Mouse (Mus musculus): ENCODE results near the gene Sod2. TPM values are rescaled to one million over a fixed set of nuclear protein-coding genes. Genes with fewer than 3 reads are reported as not detected.
"Not testable (repeated sequence)": the region's sequence is repeated elsewhere in the genome, so short reads cannot be mapped to it uniquely, and the experiment has no call there.

The Sod2 gene
- polyA plus RNA-seq, 2 experiments: 105 to 135 TPM

DNA sequence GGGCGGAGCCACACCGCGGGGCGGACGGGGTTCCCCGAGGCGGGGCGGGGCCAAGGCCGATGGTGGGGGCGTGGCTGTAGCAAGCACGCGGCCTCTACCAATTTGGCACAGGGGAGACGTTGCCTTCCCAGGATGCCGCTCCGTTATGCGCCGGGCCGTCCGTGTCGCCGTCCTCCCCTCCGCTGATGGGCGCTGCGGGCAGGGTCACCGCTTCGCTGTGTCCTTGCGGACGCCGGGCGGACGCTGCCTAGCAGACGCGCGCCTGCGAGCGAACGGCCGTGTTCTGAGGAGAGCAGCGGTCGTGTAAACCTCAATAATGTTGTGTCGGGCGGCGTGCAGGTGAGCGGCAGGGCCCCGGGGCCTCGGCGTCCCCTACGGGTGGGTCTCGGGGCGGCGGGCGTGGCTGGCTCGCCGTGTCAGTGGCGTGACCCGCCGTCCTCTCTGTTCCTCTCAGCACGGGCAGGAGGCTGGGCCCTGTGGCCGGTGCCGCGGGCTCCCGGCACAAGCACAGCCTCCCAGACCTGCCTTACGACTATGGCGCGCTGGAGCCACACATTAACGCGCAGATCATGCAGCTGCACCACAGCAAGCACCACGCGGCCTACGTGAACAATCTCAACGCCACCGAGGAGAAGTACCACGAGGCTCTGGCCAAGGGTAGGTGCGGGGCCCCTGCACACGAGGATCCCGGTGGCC is 1.2 kb downstream of the Sod2 start:
- Histone ChIP-seq H3K4me3 (ENCODE audit: insufficient read depth in 1 of 2, low read depth in 2 of 2, low read length in 2 of 2) (peak overlapping the region; percentile 68 to 85), H3K27ac (peak overlapping the region; percentile 80)
- WGBS (ENCODE audit: insufficient replicate concordance): under 1% methylated on average over 72 of the region's 76 CpGs

DNA sequence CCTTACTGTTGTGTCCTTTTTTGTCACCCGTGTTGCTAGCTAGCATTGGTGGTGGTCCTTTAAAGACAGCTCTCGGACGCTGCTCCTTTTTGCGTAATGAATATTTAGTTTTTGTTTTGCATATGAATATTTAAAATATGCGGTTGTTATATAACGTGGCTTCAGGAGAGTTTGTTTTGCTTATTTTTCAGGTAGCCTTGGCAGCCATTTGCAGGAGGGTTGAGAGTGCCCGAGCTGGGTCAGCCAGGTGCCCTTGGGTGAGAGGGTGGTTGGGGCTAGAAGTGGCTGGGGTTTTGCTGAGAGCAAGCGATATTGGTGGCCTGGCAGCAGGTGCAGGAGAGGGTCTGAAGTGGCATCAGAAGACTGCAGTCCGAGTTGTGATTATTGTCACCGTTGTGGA is 1.9 kb downstream of the Sod2 start:
- no peak for ATAC-seq (ENCODE audit: insufficient read depth)
- H3K9ac ChIP-seq (replicated peaks): peak overlapping the region; percentile 81
- H3K27me3 ChIP-seq (ENCODE audit: control insufficient read depth, insufficient read depth, low read length): no peaks in the 10 kb centered on the region
- H3K36me3 ChIP-seq (replicated peaks; ENCODE audit: control insufficient read depth, insufficient read depth, low read depth): peaks cover 25% of the 10 kb centered on the region
- H3K27ac ChIP-seq: peak overlapping the region; percentile 80
- WGBS (ENCODE audit: insufficient replicate concordance): 2% methylated on average over 10 of the region's 10 CpGs
- TF ChIP-seq CTCF (IDR thresholded peaks at IDR 0.05; ENCODE audit: low read depth) (no peak), EP300 (IDR thresholded peaks at IDR 0.05; ENCODE audit: low read depth) (no peak)
- no peaks in the 10 kb centered on the region for H3K9me3 ChIP-seq (ENCODE audit: control insufficient read depth, low read length)
- H3K4me1 ChIP-seq (replicated peaks; ENCODE audit: control insufficient read depth in 2 of 2, insufficient read depth in 2 of 2, low read length in 1 of 2): peaks cover 10 to 16% of the 10 kb centered on the region in 2 experiments
- DNase-seq (ENCODE audit: low read depth in 3 of 3, low spot score in 3 of 3): no peak
- peak overlapping the region; percentile 79 for H3K4me2 ChIP-seq (ENCODE audit: low read depth)
- peak overlapping the region; percentile 68 to 85 for H3K4me3 ChIP-seq (ENCODE audit: insufficient read depth in 1 of 2, low read depth in 2 of 2, low read length in 2 of 2)

More for the DNA sequence above, 1.2 kb downstream of the Sod2 start:
- peak; percentile 15 for TF ChIP-seq CTCF (IDR thresholded peaks at IDR 0.05; ENCODE audit: low read depth)
- TF ChIP-seq EP300 (IDR thresholded peaks at IDR 0.05; ENCODE audit: low read depth): no peak
- peak; percentile 89 to 93 (median 91) for DNase-seq (ENCODE audit: low read depth in 3 of 3, low spot score in 3 of 3)
- peaks cover 10 to 16% of the 10 kb centered on the region in 2 experiments for H3K4me1 ChIP-seq (replicated peaks; ENCODE audit: control insufficient read depth in 2 of 2, insufficient read depth in 2 of 2, low read length in 1 of 2)
- no peaks in the 10 kb centered on the region for H3K9me3 ChIP-seq (ENCODE audit: control insufficient read depth, low read length)
- ATAC-seq (ENCODE audit: insufficient read depth): peak; percentile 98
- H3K36me3 ChIP-seq (replicated peaks; ENCODE audit: control insufficient read depth, insufficient read depth, low read depth): peaks cover 18% of the 10 kb centered on the region
- no peaks in the 10 kb centered on the region for H3K27me3 ChIP-seq (ENCODE audit: control insufficient read depth, insufficient read depth, low read length)
- peak overlapping the region; percentile 81 for H3K9ac ChIP-seq (replicated peaks)
- H3K4me2 ChIP-seq (ENCODE audit: low read depth): peak overlapping the region; percentile 79

- TF ChIP-seq CTCF (IDR thresholded peaks at IDR 0.05; ENCODE audit: low read depth) (peak; percentile 69), EP300 (IDR thresholded peaks at IDR 0.05; ENCODE audit: low read depth) (no peak)
- Histone ChIP-seq H3K4me3 (ENCODE audit: insufficient read depth in 1 of 2, low read depth in 2 of 2, low read length in 2 of 2) (no peak overlapping the region), H3K4me2 (ENCODE audit: low read depth) (no peak overlapping the region), H3K27me3 (ENCODE audit: control insufficient read depth, insufficient read depth, low read length) (no peaks in the 10 kb centered on the region), H3K36me3 (replicated peaks; ENCODE audit: control insufficient read depth, insufficient read depth, low read depth) (peaks cover 37% of the 10 kb centered on the region), H3K9me3 (ENCODE audit: control insufficient read depth, low read length) (no peaks in the 10 kb centered on the region), H3K4me1 (replicated peaks; ENCODE audit: control insufficient read depth in 2 of 2, insufficient read depth in 2 of 2, low read length in 1 of 2) (peaks cover 10 to 16% of the 10 kb centered on the region in 2 experiments), H3K9ac (replicated peaks) (no peak overlapping the region), H3K27ac (no peak overlapping the region)
- peak; percentile 68 to 80 (median 71) for DNase-seq (ENCODE audit: low read depth in 3 of 3, low spot score in 3 of 3)
- WGBS (ENCODE audit: insufficient replicate concordance): 12% methylated on average over 3 of the region's 3 CpGs
- no peak for ATAC-seq (ENCODE audit: insufficient read depth)
Observed at GRCm38 (mm10) chr17:13009887-13010286, 3.2 kb downstream of the Sod2 start.

DNA sequence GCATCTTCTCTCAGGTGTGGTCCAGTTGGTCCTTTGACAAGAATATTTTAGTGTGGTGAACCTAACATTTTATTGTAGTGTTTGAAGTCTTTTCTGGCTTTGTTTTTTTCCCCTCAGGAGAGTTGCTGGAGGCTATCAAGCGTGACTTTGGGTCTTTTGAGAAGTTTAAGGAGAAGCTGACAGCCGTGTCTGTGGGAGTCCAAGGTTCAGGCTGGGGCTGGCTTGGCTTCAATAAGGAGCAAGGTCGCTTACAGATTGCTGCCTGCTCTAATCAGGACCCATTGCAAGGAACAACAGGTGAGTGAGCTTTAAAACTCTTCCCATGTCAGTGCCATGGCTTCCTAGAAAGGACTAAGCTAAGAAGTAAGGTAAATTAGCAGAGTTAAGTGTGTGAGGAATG is 6.7 kb downstream of the Sod2 start:
- ATAC-seq (ENCODE audit: insufficient read depth) (no peak), DNase-seq (ENCODE audit: low read depth in 3 of 3, low spot score in 3 of 3) (no peak)
- no peak overlapping the region for H3K27ac ChIP-seq
- no peak for TF ChIP-seq CTCF (IDR thresholded peaks at IDR 0.05; ENCODE audit: low read depth)
- TF ChIP-seq EP300 (IDR thresholded peaks at IDR 0.05; ENCODE audit: low read depth): no peak
- peaks cover 0 to 5% of the 10 kb centered on the region in 2 experiments; a peak in 2 of 4 replicates for H3K4me1 ChIP-seq (replicated peaks; ENCODE audit: control insufficient read depth in 2 of 2, insufficient read depth in 2 of 2, low read length in 1 of 2)
- no peaks in the 10 kb centered on the region for H3K9me3 ChIP-seq (ENCODE audit: control insufficient read depth, low read length)
- WGBS (ENCODE audit: insufficient replicate concordance): 77% methylated on average over 3 of the region's 3 CpGs
- H3K4me3 ChIP-seq (ENCODE audit: insufficient read depth in 1 of 2, low read depth in 2 of 2, low read length in 2 of 2): no peak overlapping the region
- no peak overlapping the region for H3K9ac ChIP-seq (replicated peaks)
- H3K27me3 ChIP-seq (ENCODE audit: control insufficient read depth, insufficient read depth, low read length): no peaks in the 10 kb centered on the region
- no peak overlapping the region for H3K4me2 ChIP-seq (ENCODE audit: low read depth)
- peaks cover 50% of the 10 kb centered on the region for H3K36me3 ChIP-seq (replicated peaks; ENCODE audit: control insufficient read depth, insufficient read depth, low read depth)

GRCm38 (mm10) chr17:13036627-13037192 is 30.1 kb downstream of the Sod2 start:
- 66% methylated on average over 3 of the region's 12 CpGs for WGBS (ENCODE audit: insufficient replicate concordance)
- not testable (repeated sequence) for ATAC-seq (ENCODE audit: insufficient read depth); H3K27ac ChIP-seq; DNase-seq (ENCODE audit: low read depth in 3 of 3, low spot score in 3 of 3); H3K36me3 ChIP-seq (replicated peaks; ENCODE audit: control insufficient read depth, insufficient read depth, low read depth); H3K27me3 ChIP-seq (ENCODE audit: control insufficient read depth, insufficient read depth, low read length); H3K9ac ChIP-seq (replicated peaks); H3K4me2 ChIP-seq (ENCODE audit: low read depth); H3K4me3 ChIP-seq (ENCODE audit: insufficient read depth in 1 of 2, low read depth in 2 of 2, low read length in 2 of 2); H3K4me1 ChIP-seq (replicated peaks; ENCODE audit: control insufficient read depth in 2 of 2, insufficient read depth in 2 of 2, low read length in 1 of 2); H3K9me3 ChIP-seq (ENCODE audit: control insufficient read depth, low read length)
